Mouse (Mus musculus): ENCODE results near the gene Ccl6.
"Not testable (repeated sequence)": the region's sequence is repeated elsewhere in the genome, so short reads cannot be mapped to it uniquely, and the experiment has no call there.

Ccl6 gene

GRCm38 (mm10) chr11:83560405-83560804 is 32.5 kb downstream of the Ccl6 start:
- no peak for DNase-seq (ENCODE audit: low read depth, low spot score)

GRCm38 (mm10) chr11:83557074-83557473 is 35.8 kb downstream of the Ccl6 start:
- no peak for DNase-seq (ENCODE audit: low read depth, low spot score)

DNA sequence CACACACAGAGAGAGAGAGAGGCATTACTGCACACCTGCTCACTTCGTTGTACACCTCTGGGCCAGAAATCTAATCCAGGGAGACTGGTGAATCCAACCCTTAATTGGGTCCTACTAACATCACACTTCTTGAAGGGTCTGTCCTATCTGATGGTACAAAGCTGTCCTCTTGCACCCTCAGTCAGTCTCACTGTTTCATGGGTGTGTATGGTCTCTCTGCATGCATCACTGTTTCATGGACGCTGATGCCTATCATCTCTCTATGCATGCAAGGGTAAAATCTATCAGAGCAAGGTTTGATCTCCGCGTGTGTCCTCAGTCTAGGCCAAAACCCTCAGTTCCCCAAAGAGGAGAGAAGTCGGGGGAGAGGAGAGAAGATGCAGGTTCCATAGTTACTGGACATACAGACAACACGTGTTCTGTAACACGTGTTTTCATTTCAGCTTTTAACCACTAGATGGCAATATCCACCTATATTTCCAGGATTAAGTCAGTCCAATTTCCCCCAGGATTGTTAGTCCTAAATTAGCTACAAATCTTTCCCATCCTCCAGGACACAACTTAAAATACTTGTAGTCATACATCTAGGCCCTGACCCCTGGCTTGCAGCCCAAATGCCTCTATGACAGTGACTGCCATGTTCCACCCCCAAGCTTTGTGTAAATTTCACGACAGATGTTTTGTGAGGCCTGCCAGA is 36.7 kb downstream of the Ccl6 start:
- DNase-seq (ENCODE audit: low read depth, low spot score) = peak; percentile 66

DNA sequence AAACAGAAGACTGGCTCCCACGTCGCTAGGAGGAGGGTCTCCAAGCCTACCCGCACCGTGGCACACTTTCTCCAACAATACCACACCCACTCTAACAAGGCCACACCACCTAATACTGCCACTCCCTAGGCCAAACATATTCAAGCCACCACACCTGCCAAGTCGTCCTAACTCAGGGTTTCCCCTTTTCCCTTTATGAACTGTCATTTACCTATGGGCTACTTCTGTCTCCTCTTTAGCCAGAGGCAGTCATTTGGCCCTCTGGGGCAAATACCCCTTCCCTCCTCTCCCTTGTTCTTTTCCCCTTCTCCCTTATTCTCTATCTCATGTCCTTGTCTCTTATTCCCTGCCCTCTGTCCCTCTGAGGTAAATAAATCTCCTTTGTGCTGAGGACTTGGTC is 41.2 kb downstream of the Ccl6 start:
- no peak for DNase-seq (ENCODE audit: low read depth, low spot score)

- DNase-seq (ENCODE audit: low read depth, low spot score) = not testable (repeated sequence)
Observed at GRCm38 (mm10) chr11:83551037-83551436, 41.9 kb downstream of the Ccl6 start.

DNA sequence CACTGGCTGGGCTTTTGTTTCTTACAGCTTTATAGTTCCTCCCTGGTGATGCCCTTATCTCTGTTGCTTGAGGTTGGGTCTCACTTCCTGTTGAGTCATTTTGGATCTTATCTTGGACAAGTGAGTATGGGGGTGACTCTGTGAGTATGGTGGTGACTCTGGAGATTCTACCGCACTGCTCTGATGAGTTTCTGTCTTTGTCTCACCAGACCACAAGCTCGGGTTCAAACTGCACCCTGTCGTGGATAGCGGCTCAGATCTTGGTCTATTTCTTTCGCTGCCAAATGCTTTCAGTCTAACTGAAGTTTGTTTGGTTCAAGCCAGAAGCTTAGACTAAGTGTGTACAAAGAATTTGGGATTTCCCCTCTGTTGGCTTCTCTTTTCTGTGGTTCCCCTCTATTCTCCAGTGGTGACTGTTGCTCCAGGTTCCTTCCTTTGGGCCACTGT is 42.7 kb downstream of the Ccl6 start:
- no peak for DNase-seq (ENCODE audit: low read depth, low spot score)

GRCm38 (mm10) chr11:83544214-83544613 is 48.7 kb downstream of the Ccl6 start:
- DNase-seq (ENCODE audit: low read depth, low spot score) = no peak

GRCm38 (mm10) chr11:83541415-83541814 is 51.5 kb downstream of the Ccl6 start:
- no peak for DNase-seq (ENCODE audit: low read depth, low spot score)

DNA sequence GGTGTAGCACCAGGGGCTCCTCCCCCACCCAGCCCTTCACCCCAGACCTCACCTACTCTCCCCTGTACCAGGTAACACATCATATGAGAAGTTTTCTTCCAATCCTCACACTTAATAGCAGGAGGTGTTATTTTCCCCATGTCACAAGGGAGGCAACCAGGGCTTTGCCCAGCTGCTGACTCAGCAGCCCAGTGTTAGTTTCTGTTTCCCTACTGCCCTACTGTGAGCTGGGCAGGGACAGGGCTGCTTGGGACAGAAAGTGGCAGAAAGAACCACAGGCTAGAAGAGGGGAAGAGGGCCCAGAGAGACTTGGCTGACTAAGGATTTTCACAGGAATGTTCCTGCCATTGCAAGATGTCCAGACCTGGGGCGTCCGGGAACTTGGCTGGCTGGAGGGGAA is 52.0 kb downstream of the Ccl6 start:
- no peak for DNase-seq (ENCODE audit: low read depth, low spot score)

DNA sequence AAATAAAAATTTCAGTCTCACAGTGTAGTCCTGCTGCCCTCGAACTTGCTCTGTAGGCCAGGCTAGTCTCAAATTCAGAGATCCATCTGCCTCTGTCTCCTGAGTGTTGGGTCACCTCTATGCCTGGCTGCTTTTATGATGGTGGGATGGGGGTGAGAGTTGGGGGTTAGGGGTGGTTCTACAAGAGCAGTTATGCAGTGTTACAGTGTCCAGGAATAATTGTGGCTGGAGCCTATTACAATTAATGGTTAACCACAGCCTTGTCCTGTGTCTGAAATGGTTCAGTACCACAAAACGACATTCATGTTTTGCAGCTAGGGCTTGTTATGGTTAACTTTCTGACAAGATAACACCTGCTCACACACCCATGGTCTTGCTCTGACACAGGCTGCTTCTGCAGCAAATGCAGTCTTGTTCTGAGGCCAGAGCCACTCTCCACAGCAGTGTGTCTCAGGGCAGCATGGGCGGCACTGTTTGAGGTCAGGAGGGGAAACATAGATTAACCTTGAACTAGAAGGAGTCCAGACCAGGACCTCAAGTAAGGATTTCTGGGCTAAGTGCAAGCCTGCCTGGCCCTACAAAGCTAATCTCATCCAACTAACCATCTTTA is 54.1 kb downstream of the Ccl6 start:
- no peak for DNase-seq (ENCODE audit: low read depth, low spot score)

Measured in retina, postnatal 7 days (tissue).